Mouse (Mus musculus): ENCODE results near the gene Lrrc23. TPM values are rescaled to one million over a fixed set of nuclear protein-coding genes. Genes with fewer than 3 reads are reported as not detected.

Gene Lrrc23
- polyA plus RNA-seq, 1 experiment from 2014 or later = 3.9 TPM

GRCm38 (mm10) chr6:124757909-124758848, 21.3 kb downstream of the Lrrc23 start:
- Histone ChIP-seq H3K9me3 (replicated peaks) (no peaks in the 10 kb centered on the region), H3K27me3 (peaks cover 8% of the 10 kb centered on the region; the same call in 1 of the 2 replicates), H3K27ac (peak overlapping the region; percentile 98), H3K9ac (peak overlapping the region; percentile 98; the same call in 1 of the 2 replicates), H3K4me1 (peaks cover 42% of the 10 kb centered on the region), H3K4me3 (peak overlapping the region; percentile 91), H3K4me2 (replicated peaks) (peak overlapping the region; percentile 73), H3K36me3 (no peaks in the 10 kb centered on the region)
- 19% methylated on average over 5 of the region's 5 CpGs for WGBS
- peak; percentile 15 for ATAC-seq (ENCODE audit: low FRiP score)

- no peak for ATAC-seq (ENCODE audit: low FRiP score)
- Histone ChIP-seq H3K27ac (peak overlapping the region; percentile 98), H3K9me3 (replicated peaks) (no peaks in the 10 kb centered on the region), H3K36me3 (no peaks in the 10 kb centered on the region), H3K4me1 (peaks cover 42% of the 10 kb centered on the region), H3K9ac (peak overlapping the region; percentile 98), H3K27me3 (peaks cover under 1% of the 10 kb centered on the region; the same call in 1 of the 2 replicates), H3K4me3 (peak overlapping the region; percentile 91), H3K4me2 (replicated peaks) (peak overlapping the region; percentile 73)
- 4% methylated on average over 5 of the region's 5 CpGs for WGBS
Measured at GRCm38 (mm10) chr6:124757351-124757880, 22.1 kb downstream of the Lrrc23 start.

- WGBS = under 1% methylated on average over 46 of the region's 54 CpGs
Measured at GRCm38 (mm10) chr6:124756652-124757350, 22.7 kb downstream of the Lrrc23 start.

GRCm38 (mm10) chr6:124755831-124756595, 23.5 kb downstream of the Lrrc23 start, which contains the start of the genes Gm45234 and Atn1:
Gm45234 (minus strand) TSS chr6:124756021.
Atn1 (minus strand) TSS chr6:124756524.
- peak; percentile 53 for ATAC-seq (ENCODE audit: low FRiP score)
- H3K9ac ChIP-seq = peak within 1 kb of the TSS; percentile 98
- WGBS = 2% methylated on average over 53 of the region's 100 CpGs
- peak within 1 kb of the TSS; percentile 73 for H3K4me2 ChIP-seq (replicated peaks)
- no peaks in the 10 kb centered on the region for H3K27me3 ChIP-seq
- peak within 1 kb of the TSS; percentile 91 for H3K4me3 ChIP-seq
- 0 out of 2 replicates have a peak, but pooled peaks cover 3% of the 10 kb centered on the region for H3K36me3 ChIP-seq
- H3K9me3 ChIP-seq (replicated peaks) = no peaks in the 10 kb centered on the region
- H3K4me1 ChIP-seq = peaks cover 42% of the 10 kb centered on the region
- peak within 1 kb of the TSS; percentile 98 for H3K27ac ChIP-seq

More at GRCm38 (mm10) chr6:124756652-124757350, 22.7 kb downstream of the Lrrc23 start:
- peak overlapping the region; percentile 98 for H3K27ac ChIP-seq
- no peaks in the 10 kb centered on the region for H3K27me3 ChIP-seq
- peak; percentile 73 for ATAC-seq (ENCODE audit: low FRiP score)
- no peaks in the 10 kb centered on the region for H3K9me3 ChIP-seq (replicated peaks)
- peak overlapping the region; percentile 98 for H3K9ac ChIP-seq
- no peaks in the 10 kb centered on the region for H3K36me3 ChIP-seq
- H3K4me2 ChIP-seq (replicated peaks) = peak overlapping the region; percentile 73
- H3K4me1 ChIP-seq = peaks cover 42% of the 10 kb centered on the region
- peak overlapping the region; percentile 91 for H3K4me3 ChIP-seq

GRCm38 (mm10) chr6:124755306-124755705, 24.2 kb downstream of the Lrrc23 start:
- Histone ChIP-seq H3K27me3 (no peaks in the 10 kb centered on the region), H3K9me3 (replicated peaks) (no peaks in the 10 kb centered on the region), H3K36me3 (0 out of 2 replicates have a peak, but pooled peaks cover 3% of the 10 kb centered on the region), H3K4me2 (replicated peaks) (peak overlapping the region; percentile 73), H3K4me1 (peaks cover 42% of the 10 kb centered on the region), H3K9ac (peak overlapping the region; percentile 98), H3K4me3 (peak overlapping the region; percentile 91), H3K27ac (peak overlapping the region; percentile 98)
- no peak for ATAC-seq (ENCODE audit: low FRiP score)
- 3% methylated on average over 3 of the region's 3 CpGs for WGBS

GRCm38 (mm10) chr6:124753861-124754260, 25.7 kb downstream of the Lrrc23 start:
- peaks cover 15% of the 10 kb centered on the region for H3K36me3 ChIP-seq
- WGBS = 93% methylated on average over 2 of the region's 2 CpGs
- no peaks in the 10 kb centered on the region for H3K27me3 ChIP-seq
- peaks cover 38% of the 10 kb centered on the region for H3K4me1 ChIP-seq
- H3K9ac ChIP-seq = no peak overlapping the region
- H3K4me2 ChIP-seq (replicated peaks) = peak overlapping the region; percentile 73; the same call in 1 of the 2 replicates
- no peak overlapping the region for H3K4me3 ChIP-seq
- no peak overlapping the region for H3K27ac ChIP-seq
- H3K9me3 ChIP-seq (replicated peaks) = no peaks in the 10 kb centered on the region
- ATAC-seq (ENCODE audit: low FRiP score) = no peak

GRCm38 (mm10) chr6:124750405-124750804, 29.1 kb downstream of the Lrrc23 start:
- no peak overlapping the region for H3K9ac ChIP-seq
- 90% methylated on average over 8 of the region's 8 CpGs for WGBS
- no peak for ATAC-seq (ENCODE audit: low FRiP score)
- peaks cover 39% of the 10 kb centered on the region for H3K36me3 ChIP-seq
- H3K27me3 ChIP-seq = no peaks in the 10 kb centered on the region
- no peak overlapping the region for H3K4me3 ChIP-seq
- H3K9me3 ChIP-seq (replicated peaks) = no peaks in the 10 kb centered on the region
- H3K4me2 ChIP-seq (replicated peaks) = no peak overlapping the region
- peaks cover 34% of the 10 kb centered on the region for H3K4me1 ChIP-seq
- no peak overlapping the region for H3K27ac ChIP-seq

- no peaks in the 10 kb centered on the region for H3K27me3 ChIP-seq
- H3K4me1 ChIP-seq = peaks cover 24% of the 10 kb centered on the region
- H3K9ac ChIP-seq = peak overlapping the region; percentile 86
- no peaks in the 10 kb centered on the region for H3K9me3 ChIP-seq (replicated peaks)
- H3K27ac ChIP-seq = peak overlapping the region; percentile 92; the same call in 1 of the 2 replicates
- WGBS = 89% methylated on average over 7 of the region's 7 CpGs
- H3K4me2 ChIP-seq (replicated peaks) = peak overlapping the region; percentile 96
- peaks cover 66% of the 10 kb centered on the region for H3K36me3 ChIP-seq
- ATAC-seq (ENCODE audit: low FRiP score) = peak; percentile 3; the same call in 1 of the 2 replicates
- H3K4me3 ChIP-seq = peak overlapping the region; percentile 51
Measured at GRCm38 (mm10) chr6:124746654-124747632, 32.6 kb downstream of the Lrrc23 start.

- 13% methylated on average over 8 of the region's 8 CpGs for WGBS
- Histone ChIP-seq H3K4me2 (replicated peaks) (peak overlapping the region; percentile 96), H3K36me3 (peaks cover 65% of the 10 kb centered on the region), H3K9ac (peak overlapping the region; percentile 86), H3K9me3 (replicated peaks) (no peaks in the 10 kb centered on the region), H3K27me3 (no peaks in the 10 kb centered on the region), H3K4me3 (peak overlapping the region; percentile 51), H3K4me1 (peaks cover 29% of the 10 kb centered on the region), H3K27ac (peak overlapping the region; percentile 92)
- ATAC-seq (ENCODE audit: low FRiP score) = peak; percentile 18; the same call in 1 of the 2 replicates
Measured at GRCm38 (mm10) chr6:124746296-124746605, 33.3 kb downstream of the Lrrc23 start.

GRCm38 (mm10) chr6:124745490-124746295, 33.8 kb downstream of the Lrrc23 start:
- H3K9me3 ChIP-seq (replicated peaks) = no peaks in the 10 kb centered on the region
- peak; percentile 82 for ATAC-seq (ENCODE audit: low FRiP score)
- WGBS = under 1% methylated on average over 80 of the region's 85 CpGs
- H3K36me3 ChIP-seq = peaks cover 64% of the 10 kb centered on the region
- H3K27ac ChIP-seq = peak overlapping the region; percentile 92
- H3K27me3 ChIP-seq = no peaks in the 10 kb centered on the region
- H3K4me2 ChIP-seq (replicated peaks) = peak overlapping the region; percentile 96
- H3K4me3 ChIP-seq = peak overlapping the region; percentile 51
- H3K4me1 ChIP-seq = peaks cover 29% of the 10 kb centered on the region
- H3K9ac ChIP-seq = peak overlapping the region; percentile 86

Measured in hindbrain, embryonic 12.5 days (tissue).